Mouse (Mus musculus): ENCODE measurements around the gene Gm11172.
"Not testable (repeated sequence)": the region's sequence is repeated elsewhere in the genome, so short reads cannot be mapped to it uniquely, and the experiment has no call there.

Gene Gm11172

DNA sequence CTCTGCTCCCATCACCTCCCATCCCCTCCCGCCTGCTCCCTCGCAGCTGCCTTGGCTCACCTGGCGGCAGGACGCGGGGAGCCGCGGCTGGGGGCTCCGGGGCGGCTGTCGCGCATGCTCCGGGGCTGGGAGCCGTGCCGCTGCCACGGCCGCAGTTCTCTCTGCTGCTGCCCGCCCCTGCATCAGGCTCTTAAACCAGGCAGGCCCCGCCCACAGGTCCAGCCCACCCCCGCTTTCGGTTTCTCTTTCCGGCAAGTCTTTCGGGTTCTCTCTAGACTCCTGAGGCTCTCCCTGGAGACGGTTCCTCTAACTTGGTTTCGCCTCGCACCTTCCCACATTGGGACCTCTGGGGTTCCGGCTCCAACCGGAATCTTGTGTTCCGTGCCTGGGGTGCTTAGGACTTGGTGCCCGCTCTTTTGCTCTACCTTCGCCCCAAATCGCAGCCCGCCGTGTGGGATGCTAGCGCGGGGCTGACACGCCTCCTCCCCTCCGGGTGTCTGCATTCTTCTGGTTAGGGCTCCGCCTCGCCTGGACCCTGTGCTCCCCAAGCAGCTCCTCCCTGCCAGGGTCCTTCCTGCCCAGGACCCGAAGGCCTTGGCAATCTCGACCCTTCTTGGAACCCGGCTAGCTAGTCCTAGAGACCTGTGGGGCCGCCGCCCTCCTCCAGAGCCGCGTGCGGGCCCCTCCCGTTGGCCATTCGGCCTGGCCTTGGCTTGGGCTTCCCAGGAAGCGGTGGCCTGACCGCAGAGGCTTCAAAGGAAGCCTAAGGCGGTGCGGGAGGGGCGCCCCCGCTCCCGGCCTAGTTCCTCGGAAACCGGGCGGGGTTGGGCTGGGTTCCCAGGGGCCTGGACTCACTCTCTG is 27.1 kb upstream of the Gm11172 start, which contains the start of gene Socs1:
TSS of gene Socs1 (minus strand) at position 166 of the 861 bp plus-strand sequence.
- DNase-seq (ENCODE audit: low spot score in 2 of 2) = peak; percentile 72 to 82

DNA sequence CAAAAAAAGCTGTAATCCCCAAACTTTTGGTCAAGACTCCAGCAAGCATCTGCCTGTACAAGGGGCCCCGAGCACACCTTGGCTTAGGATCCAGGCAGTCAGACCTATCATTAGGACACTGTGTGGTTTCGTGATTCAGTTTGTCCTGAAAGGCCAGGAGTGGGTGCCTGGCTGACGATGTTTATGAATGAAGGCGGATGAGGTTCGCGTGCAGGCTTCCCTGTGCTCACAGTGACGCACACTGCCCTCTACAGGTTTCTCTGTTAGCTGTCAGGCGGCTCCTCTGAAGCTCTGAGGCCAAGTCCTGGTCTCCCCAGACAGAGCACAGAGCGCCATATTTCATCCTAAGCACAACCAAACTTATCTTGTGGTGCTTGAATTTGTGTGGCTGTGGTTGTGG is 26.4 kb upstream of the Gm11172 start:
- DNase-seq (ENCODE audit: low spot score in 2 of 2) = peak; percentile 62 to 80

- no peak for DNase-seq (ENCODE audit: low spot score in 2 of 2)
These were observed 25.8 kb upstream of the Gm11172 start for GRCm38 (mm10) chr16:10786782-10787547.

DNA sequence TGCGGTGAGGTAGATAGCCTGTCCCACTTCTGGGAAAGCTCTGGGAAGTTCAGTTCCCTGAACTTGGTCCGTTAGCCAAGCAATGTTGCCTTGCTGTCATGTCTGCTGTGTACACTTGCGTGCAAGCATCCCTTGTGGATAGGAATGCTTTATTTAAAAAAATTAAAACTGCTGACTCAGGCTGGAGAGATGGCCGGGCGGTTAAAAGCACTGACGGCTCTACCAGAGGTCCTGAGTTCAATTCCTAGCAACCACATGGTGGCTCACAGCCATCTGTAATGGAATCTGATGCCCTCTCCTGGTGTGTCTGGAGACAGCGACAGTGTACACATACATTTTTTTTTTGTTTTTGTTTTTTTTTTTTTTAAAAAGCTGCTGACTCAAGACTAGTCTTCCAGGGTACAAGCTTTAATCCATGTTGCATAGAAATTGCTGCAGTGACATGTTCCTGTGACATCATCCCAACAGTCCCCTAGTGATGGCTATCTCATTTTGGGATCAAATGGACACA is 25.1 kb upstream of the Gm11172 start:
- DNase-seq (ENCODE audit: low spot score in 2 of 2) = no peak

DNA sequence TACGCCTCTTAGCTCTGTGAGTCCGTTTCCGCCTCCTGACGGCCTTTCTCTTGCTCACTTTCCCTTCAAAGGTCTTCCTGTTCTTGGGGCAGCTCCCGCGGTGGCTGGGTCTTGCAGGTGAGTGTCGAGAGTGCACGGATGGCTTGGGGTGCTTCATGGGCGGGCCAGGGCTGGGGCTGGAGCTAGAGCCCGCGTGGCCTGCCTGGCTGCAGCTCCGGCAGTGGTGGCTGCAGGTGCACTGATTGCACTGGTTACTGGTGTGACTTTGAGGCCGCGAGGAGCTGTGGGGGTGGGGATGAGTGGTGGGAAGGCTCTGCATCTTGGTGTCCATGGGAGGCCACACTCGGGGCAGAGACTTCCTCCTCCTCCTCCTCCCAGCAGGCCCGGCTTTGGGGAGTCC is 24.4 kb upstream of the Gm11172 start, which contains the start of gene Tnp2:
TSS of gene Tnp2 (minus strand) at position 390 of the 400 bp plus-strand sequence.
- no peak for DNase-seq (ENCODE audit: low spot score in 2 of 2)

- DNase-seq (ENCODE audit: low spot score in 2 of 2) = no peak
These were observed 23.8 kb upstream of the Gm11172 start for GRCm38 (mm10) chr16:10788866-10789265.

DNA sequence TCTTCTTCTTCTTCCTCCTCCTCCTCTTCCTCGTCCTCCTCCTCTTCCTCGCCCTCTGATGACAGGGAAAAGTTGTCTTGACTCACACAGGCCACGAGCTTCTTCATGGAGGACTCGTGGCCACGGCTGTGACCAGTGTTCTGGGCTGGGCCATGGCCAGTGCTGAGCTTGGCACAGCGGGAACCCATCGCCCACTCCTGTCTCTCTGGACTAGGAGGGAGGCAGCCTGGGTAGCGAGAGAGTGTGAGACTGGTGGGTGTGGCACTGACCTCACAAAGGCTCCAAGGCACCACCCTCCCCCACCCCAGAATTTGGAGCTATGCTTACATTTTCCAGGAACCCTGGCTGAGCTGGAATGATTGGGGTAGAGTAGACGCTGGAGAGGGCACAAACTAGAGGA is 22.0 kb upstream of the Gm11172 start, which contains the start of gene Prm3:
TSS of gene Prm3 (minus strand) at position 213 of the 400 bp plus-strand sequence.
- DNase-seq (ENCODE audit: low spot score in 2 of 2) = no peak

- DNase-seq (ENCODE audit: low spot score in 2 of 2) = no peak
These were observed 16.7 kb upstream of the Gm11172 start, which contains the start of gene Prm2 for GRCm38 (mm10) chr16:10796034-10796433. Prm2 (minus strand) TSS chr16:10796134.

DNA sequence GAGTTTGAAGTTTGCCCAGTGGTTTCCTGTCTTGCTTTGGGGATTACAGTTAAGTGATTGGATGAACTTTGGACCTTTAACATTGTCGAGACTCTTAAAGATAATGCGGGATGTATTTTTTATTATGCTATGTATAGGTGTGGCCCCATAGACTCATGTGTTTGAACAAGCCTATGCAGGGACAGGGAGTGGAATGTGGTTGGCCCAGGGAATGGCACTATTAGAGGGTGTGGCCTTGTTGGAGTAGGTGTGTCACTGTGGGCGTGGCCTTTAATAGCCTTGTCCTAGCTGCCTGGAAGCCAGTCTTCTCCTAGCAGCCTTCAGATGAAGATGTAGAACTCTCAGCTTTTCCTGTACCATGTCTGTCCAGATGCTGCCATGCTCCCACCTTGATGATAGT is 10.3 kb upstream of the Gm11172 start:
- DNase-seq (ENCODE audit: low spot score in 2 of 2) = not testable (repeated sequence)

- no peak for DNase-seq (ENCODE audit: low spot score in 2 of 2)
These were observed 6.8 kb upstream of the Gm11172 start, which contains the start of gene Prm1 for GRCm38 (mm10) chr16:10805789-10806527. Prm1 (minus strand) TSS chr16:10805839.

DNA sequence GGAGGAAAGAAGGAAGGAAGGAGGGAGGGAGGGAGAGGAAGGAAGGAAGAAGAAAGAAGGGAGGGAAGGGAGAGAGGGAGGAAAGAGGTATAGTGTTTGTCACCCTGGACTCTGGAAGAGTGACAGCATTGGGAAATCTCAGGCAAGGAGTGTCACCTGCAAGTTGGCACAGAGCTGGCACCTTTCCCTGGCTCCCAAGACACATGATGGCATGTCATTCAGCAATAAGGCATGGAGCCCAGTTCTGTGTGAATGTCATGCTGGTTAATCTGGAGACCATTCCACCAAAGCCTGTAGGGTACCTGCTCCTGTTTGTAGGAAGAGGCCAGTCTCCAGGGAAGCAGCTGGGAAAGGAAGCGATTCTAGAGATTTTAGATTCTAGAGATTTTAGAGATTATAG is 2.3 kb upstream of the Gm11172 start:
- DNase-seq (ENCODE audit: low spot score in 2 of 2) = no peak

DNA sequence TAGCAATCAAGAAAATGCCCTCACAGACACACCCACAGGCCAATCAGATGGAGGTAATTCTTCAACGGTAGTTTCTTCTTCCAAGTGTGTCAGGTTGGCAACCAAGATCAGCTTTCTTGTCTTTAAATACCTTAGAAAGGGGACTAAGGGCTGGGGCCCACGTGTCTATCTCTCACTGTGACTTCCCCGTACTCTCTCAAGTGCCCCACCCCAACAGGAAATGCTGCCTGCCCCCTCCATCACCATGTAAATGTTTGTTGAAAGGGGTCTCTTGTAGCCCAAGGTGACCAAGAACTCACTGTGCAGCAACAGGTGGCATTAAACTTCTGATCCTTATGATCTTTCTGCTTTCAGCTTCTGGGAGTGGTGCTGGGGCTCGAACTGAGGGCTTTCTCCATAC is 1.0 kb downstream of the Gm11172 start:
- DNase-seq (ENCODE audit: low spot score in 2 of 2) = no peak

DNA sequence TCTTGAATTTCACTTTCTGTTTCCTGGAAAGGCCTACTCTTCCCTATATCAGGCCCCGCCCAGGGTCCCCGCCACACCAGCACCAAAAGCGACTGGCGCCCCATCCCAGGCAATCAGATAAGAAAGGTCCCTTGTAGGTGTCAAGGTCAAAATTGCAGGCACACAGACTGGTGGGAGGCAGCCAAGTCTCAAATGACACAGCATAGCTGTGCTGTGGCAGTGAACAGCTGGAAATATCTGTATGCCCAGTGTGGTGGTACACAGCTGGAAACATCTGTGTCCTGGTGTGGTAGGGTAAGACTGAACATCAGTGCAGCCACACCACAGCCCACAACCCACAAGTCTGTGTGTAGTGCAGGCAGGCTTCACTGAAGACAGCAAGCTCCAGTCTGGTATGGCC is 2.1 kb downstream of the Gm11172 start:
- no peak for DNase-seq (ENCODE audit: low spot score in 2 of 2)

DNA sequence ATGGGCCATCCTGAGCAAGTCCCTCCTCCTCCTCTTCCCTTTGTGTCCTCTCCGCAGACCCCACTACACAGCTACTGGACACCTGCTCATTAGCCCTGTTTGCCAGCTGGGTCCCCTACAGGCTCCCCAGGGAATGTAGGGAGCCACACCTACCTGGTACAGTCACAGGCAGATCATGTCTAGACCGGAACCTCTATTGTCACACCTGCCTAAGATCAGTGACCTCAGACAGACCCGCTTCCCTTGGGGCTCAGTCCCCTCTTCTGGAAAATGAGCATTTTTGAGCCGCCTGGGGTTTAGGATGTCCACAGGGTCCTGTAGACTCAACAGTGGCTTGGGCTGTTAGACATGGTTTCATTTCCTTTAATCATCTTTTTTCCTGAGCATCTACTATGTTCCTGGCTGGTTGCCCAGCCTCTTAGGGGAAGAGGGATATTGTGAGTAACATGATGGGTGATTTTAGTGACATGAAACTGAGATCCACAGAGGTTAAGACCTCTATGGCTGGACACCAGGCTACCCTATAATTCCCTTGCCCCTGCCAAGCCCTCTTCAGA is 5.9 kb downstream of the Gm11172 start:
- no peak for DNase-seq (ENCODE audit: low spot score in 2 of 2)

DNA sequence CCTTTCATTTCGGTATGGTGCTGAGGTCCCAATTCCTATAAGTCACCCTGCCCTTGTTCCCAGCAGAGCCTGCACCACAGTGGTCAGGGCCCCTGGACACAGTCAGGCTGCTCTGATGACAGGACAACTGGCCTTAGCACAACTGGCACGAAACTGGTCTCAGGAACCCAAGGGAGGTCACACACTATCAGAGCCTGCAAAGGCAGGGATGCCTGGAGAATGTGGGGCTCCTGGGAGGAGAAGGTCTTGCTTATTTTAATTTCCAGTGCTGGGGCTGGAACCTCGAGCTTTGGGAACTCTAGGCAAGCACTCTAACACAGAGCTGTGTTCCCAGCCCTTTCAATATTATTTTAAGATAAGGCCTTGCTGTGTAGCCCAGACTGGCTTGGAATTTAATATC is 7.3 kb downstream of the Gm11172 start:
- DNase-seq (ENCODE audit: low spot score in 2 of 2) = no peak

- no peak for DNase-seq (ENCODE audit: low spot score in 2 of 2)
These were observed 8.7 kb downstream of the Gm11172 start for GRCm38 (mm10) chr16:10821387-10821786.

DNA sequence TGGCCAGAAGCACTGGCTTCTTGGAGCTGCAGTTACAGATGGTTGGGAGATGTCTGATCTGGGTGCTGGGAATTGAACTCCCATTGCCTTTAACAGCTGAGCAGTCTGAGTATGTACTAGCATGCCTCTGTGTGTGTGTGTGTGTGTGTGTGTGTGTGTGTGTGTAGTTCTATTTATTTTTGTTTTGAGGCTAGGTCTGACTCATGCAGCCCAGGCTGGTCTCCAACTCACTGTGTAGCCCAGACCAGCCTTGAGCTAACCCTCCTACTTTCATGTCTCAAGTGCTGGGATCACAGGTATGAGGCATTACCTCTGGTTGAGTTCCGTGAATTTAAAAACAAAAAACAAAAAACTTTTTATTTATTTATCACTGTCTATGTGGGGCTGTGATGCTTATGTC is 11.8 kb downstream of the Gm11172 start:
- no peak for DNase-seq (ENCODE audit: low spot score in 2 of 2)

- DNase-seq (ENCODE audit: low spot score in 2 of 2) = no peak
These were observed 13.1 kb downstream of the Gm11172 start for GRCm38 (mm10) chr16:10825840-10826239.

DNA sequence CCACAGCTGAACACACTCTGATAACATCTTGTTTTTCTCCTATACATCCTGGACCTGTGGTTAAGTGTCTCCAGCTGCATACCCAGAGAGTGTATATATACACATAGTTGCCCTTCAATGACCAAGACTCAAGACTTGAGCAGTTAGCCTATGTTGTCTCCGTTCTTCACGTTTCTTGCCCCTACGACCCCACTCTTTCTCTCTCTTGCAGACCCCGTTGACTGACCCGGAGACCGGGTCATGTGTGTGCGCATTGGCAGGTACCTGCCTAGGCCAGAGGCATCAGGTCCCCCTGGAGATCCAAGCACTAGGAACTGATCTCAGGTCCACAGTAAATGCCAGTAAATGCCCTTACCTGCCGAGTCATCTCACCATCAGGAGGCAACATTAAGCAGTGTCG is 14.6 kb downstream of the Gm11172 start:
- no peak for DNase-seq (ENCODE audit: low spot score in 2 of 2)

- no peak for DNase-seq (ENCODE audit: low spot score in 2 of 2)
These were observed 15.2 kb downstream of the Gm11172 start for GRCm38 (mm10) chr16:10827766-10828460.

DNA sequence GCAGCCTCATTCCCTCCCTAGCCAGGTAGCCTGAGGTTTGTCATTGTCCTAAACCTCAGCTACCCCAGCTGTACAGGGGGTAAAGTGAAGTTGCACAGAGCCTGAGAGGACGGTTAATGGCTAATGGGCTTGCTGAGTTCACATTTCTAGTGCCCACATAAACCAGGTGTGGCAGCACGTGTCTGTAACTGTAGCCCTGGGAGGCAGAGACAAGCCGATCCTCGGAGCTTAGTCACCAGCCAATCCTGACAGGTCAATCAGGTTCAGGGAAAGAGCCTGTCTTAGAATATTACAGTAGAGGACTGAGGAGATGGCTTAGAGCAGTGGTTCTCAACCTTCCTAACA is 15.7 kb downstream of the Gm11172 start:
- DNase-seq (ENCODE audit: low spot score in 2 of 2) = no peak
